Mouse (Mus musculus) MEL (cell line): ENCODE measurements around the gene Dcn.

Experiments used
- CTCF ChIP-seq, 3 experiments: IDR thresholded peaks in 2 of 3; conservative IDR thresholded peaks in 1 of 3; 2 replicates each; pipeline ENCODE4 v1.5.1; 2011 to 2012; ENCODE audit warnings: low read length in 3 of 3, low read depth in 2 of 3, mild to moderate bottlenecking in 2 of 3, improper control_type of control experiment in 1 of 3, inconsistent platforms in 1 of 3, mixed read lengths in 1 of 3, moderate library complexity in 1 of 3; ENCODE audit not compliant: control insufficient read depth in 1 of 3, insufficient read depth in 1 of 3, poor library complexity in 1 of 3, severe bottlenecking in 1 of 3
- EP300 ChIP-seq, 2 experiments: IDR thresholded peaks; 2 replicates each; pipeline ENCODE4 v1.6.1; 2011; ENCODE audit warnings: improper control_type of control experiment in 2 of 2, low read length in 2 of 2, low read depth in 1 of 2, mild to moderate bottlenecking in 1 of 2
- MAX ChIP-seq: IDR thresholded peaks from 2 replicates; pipeline ENCODE4 v1.6.1; 2011; ENCODE audit warnings: low read length, improper control_type of control experiment
- MYB ChIP-seq: IDR thresholded peaks from 2 replicates; pipeline ENCODE4 v1.6.1; 2011; ENCODE audit warnings: mild to moderate bottlenecking, low read depth, low read length, improper control_type of control experiment
- NRF1 ChIP-seq: IDR thresholded peaks from 2 replicates; pipeline ENCODE4 v1.6.1; 2014; ENCODE audit warnings: low read depth, mild to moderate bottlenecking, inconsistent platforms, low read length, improper control_type of control experiment, moderate library complexity; ENCODE audit not compliant: poor library complexity, insufficient read depth, severe bottlenecking
- POLR2A ChIP-seq, 2 experiments: IDR thresholded peaks; 2 replicates each; pipeline ENCODE4 v1.6.1; 2011 to 2012; ENCODE audit warnings: low read length in 2 of 2, mild to moderate bottlenecking in 2 of 2, control low read depth in 1 of 2, improper control_type of control experiment in 1 of 2, low read depth in 1 of 2, moderate library complexity in 1 of 2; ENCODE audit not compliant: control insufficient read depth in 1 of 2, insufficient read depth in 1 of 2, poor library complexity in 1 of 2
- POLR2AphosphoS5 ChIP-seq: IDR thresholded peaks from 2 replicates; pipeline ENCODE4 v1.6.1; 2012; ENCODE audit warnings: low read depth, borderline replicate concordance, mild to moderate bottlenecking, inconsistent platforms, low read length, moderate library complexity, mixed read lengths
- TCF12 ChIP-seq: IDR thresholded peaks from 2 replicates; pipeline ENCODE4 v1.6.1; 2014; ENCODE audit warnings: low read depth, mild to moderate bottlenecking, inconsistent platforms, low read length, improper control_type of control experiment, moderate library complexity

- TF ChIP-seq POLR2A (IDR thresholded peaks at IDR 0.05; ENCODE audit: control insufficient read depth in 1 of 2, insufficient read depth in 1 of 2, low read depth in 1 of 2, low read length in 2 of 2, poor library complexity in 1 of 2) = no peak
- TF ChIP-seq MYB = no peak
- no peak for TF ChIP-seq CTCF (IDR thresholded peaks at IDR 0.05 in 2 of 3, conservative IDR thresholded peaks at IDR 0.05 in 1 of 3; ENCODE audit: control insufficient read depth in 1 of 3, insufficient read depth in 1 of 3, low read depth in 2 of 3, low read length in 3 of 3, poor library complexity in 1 of 3, severe bottlenecking in 1 of 3)
- TF ChIP-seq TCF12 = no peak
- TF ChIP-seq MAX = no peak
- no peak for TF ChIP-seq POLR2AphosphoS5
- TF ChIP-seq EP300 (IDR thresholded peaks at IDR 0.05; ENCODE audit: low read depth in 1 of 2, low read length in 2 of 2) = no peak
- no peak for TF ChIP-seq NRF1
These were observed 56.3 kb downstream of the Dcn start for GRCm38 (mm10) chr10:97535697-97536096.
